Mouse (Mus musculus) olfactory bulb, adult 2 months (tissue): ENCODE data around the gene Grap2.

Experiments
- CTCF ChIP-seq: fragments of 200-500 bp; IDR thresholded peaks from 2 replicates; pipeline ENCODE4 v1.5.1; 2012; ENCODE audit warnings: low read depth, mild to moderate bottlenecking, low read length, moderate library complexity; ENCODE audit not compliant: insufficient read depth
- POLR2A ChIP-seq: fragments of 200-500 bp; IDR thresholded peaks from 2 replicates; pipeline ENCODE4 v1.6.1; 2012; ENCODE audit warnings: mild to moderate bottlenecking, low read depth, low read length, moderate library complexity; ENCODE audit not compliant: insufficient read depth

DNA sequence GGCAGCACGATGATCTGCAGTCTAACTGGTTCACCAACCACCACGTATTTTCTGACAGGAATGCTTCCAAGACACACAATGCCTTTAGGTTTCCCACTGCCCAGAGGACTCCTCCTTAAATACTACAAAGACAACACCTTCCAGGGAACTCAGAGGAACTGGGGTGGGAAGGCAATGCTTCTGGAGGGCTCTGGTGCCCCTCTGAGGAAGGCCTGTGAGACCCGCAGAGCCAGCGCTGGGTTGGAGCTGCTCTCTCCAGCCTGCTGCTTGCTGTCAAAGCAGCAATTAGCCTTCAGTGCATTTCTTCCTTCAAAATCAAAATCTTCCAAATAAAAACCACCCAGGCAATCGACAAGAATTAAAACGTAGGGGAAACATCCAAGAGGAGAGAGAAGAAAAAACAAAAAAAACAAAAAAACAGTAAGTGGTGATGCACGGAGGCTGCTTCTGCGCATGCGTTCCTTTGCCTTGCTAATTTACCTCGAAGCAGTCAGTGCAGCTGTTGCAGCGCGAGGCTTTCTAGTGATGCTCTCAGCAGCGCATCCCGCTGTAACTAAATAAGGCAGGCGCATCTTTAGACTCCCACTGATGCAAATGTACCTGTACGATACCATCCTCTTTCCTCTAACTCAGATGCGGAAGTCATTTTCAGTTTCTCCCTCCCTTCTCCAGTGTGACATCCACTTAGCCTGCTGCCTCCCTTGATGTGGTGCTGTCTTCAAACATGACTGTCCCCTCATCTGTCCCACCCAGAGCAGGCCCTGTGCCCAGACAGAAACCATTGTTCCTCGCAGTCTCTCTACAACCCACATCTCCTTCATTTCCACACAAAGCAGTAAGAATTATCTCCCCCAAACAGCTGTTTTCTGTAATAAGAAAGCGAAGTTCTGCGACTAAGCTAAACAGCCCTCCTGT, 42.2 kb upstream of the Grap2 start:
- no peak for TF ChIP-seq CTCF
- no peak for TF ChIP-seq POLR2A
